Mouse (Mus musculus): Measurements from ENCODE around the gene Ccl3. TPM values are rescaled to one million over a fixed set of nuclear protein-coding genes. Genes with fewer than 3 reads are reported as not detected.

The Ccl3 gene
- total RNA-seq (2014; rRNA removed), result 0.62 and 1.6 TPM in 2 replicates
- 1.0 and 1.9 TPM in 2 replicates for polyA plus RNA-seq (2015; fragmentation: Nextera tagmentation; extraction: Ambion mirVana)

GRCm38 (mm10) chr11:83649305-83649841 is at the start of gene Ccl3:
Gene Ccl3 (minus strand): TSS chr11:83649355.
- 75% methylated on average over 8 of the region's 8 CpGs for WGBS
- no peak for TF ChIP-seq CTCF (IDR thresholded peaks at IDR 0.05; ENCODE audit: low read depth)
- H3K27ac ChIP-seq (ENCODE audit: low read depth, low read length), result no peak within 1 kb of the TSS
- no peaks in the 10 kb centered on the region for H3K4me1 ChIP-seq (ENCODE audit: insufficient read depth)
- H3K4me3 ChIP-seq (ENCODE audit: low read depth, low read length), result no peak within 1 kb of the TSS
- ATAC-seq, result no peak
- no peak within 1 kb of the TSS for H3K9ac ChIP-seq
- no peaks in the 10 kb centered on the region for H3K36me3 ChIP-seq (ENCODE audit: insufficient read depth)
- no peaks in the 10 kb centered on the region for H3K9me3 ChIP-seq (ENCODE audit: low read length)
- H3K4me2 ChIP-seq (ENCODE audit: low read depth), result no peak within 1 kb of the TSS
- no peaks in the 10 kb centered on the region for H3K27me3 ChIP-seq (ENCODE audit: insufficient read depth, low read length)
- DNase-seq, result no peak

GRCm38 (mm10) chr11:83692008-83692407 is 42.9 kb upstream of the Ccl3 start:
- no peak for TF ChIP-seq CTCF (IDR thresholded peaks at IDR 0.05; ENCODE audit: low read depth)
- Histone ChIP-seq H3K27ac (ENCODE audit: low read depth, low read length) (no peak overlapping the region), H3K27me3 (ENCODE audit: insufficient read depth, low read length) (no peaks in the 10 kb centered on the region), H3K36me3 (ENCODE audit: insufficient read depth) (no peaks in the 10 kb centered on the region), H3K4me1 (ENCODE audit: insufficient read depth) (no peaks in the 10 kb centered on the region), H3K4me3 (ENCODE audit: low read depth, low read length) (no peak overlapping the region), H3K4me2 (ENCODE audit: low read depth) (no peak overlapping the region), H3K9ac (no peak overlapping the region), H3K9me3 (ENCODE audit: low read length) (no peaks in the 10 kb centered on the region)
- 65% methylated on average over 1 of the region's 1 CpGs for WGBS
- DNase-seq (no peak), ATAC-seq (no peak)

GRCm38 (mm10) chr11:83689918-83690317 is 40.8 kb upstream of the Ccl3 start:
- ATAC-seq (no peak), DNase-seq (no peak)
- Histone ChIP-seq H3K27ac (ENCODE audit: low read depth, low read length) (no peak overlapping the region), H3K4me3 (ENCODE audit: low read depth, low read length) (no peak overlapping the region), H3K9ac (no peak overlapping the region), H3K4me1 (ENCODE audit: insufficient read depth) (no peaks in the 10 kb centered on the region), H3K36me3 (ENCODE audit: insufficient read depth) (no peaks in the 10 kb centered on the region), H3K27me3 (ENCODE audit: insufficient read depth, low read length) (no peaks in the 10 kb centered on the region), H3K9me3 (ENCODE audit: low read length) (no peaks in the 10 kb centered on the region), H3K4me2 (ENCODE audit: low read depth) (no peak overlapping the region)
- no peak for TF ChIP-seq CTCF (IDR thresholded peaks at IDR 0.05; ENCODE audit: low read depth)
- WGBS, result 80% methylated on average over 1 of the region's 1 CpGs

GRCm38 (mm10) chr11:83675665-83676064 is 26.5 kb upstream of the Ccl3 start:
- TF ChIP-seq CTCF (IDR thresholded peaks at IDR 0.05; ENCODE audit: low read depth), result no peak
- no peaks in the 10 kb centered on the region for H3K27me3 ChIP-seq (ENCODE audit: insufficient read depth, low read length)
- H3K27ac ChIP-seq (ENCODE audit: low read depth, low read length), result no peak overlapping the region
- no peak overlapping the region for H3K4me3 ChIP-seq (ENCODE audit: low read depth, low read length)
- no peak overlapping the region for H3K9ac ChIP-seq
- H3K4me1 ChIP-seq (ENCODE audit: insufficient read depth), result no peaks in the 10 kb centered on the region
- WGBS, result 93% methylated on average over 1 of the region's 1 CpGs
- H3K36me3 ChIP-seq (ENCODE audit: insufficient read depth), result no peaks in the 10 kb centered on the region
- no peaks in the 10 kb centered on the region for H3K9me3 ChIP-seq (ENCODE audit: low read length)
- DNase-seq (no peak), ATAC-seq (no peak)
- no peak overlapping the region for H3K4me2 ChIP-seq (ENCODE audit: low read depth)

GRCm38 (mm10) chr11:83671743-83672142 is 22.6 kb upstream of the Ccl3 start:
- no peak for TF ChIP-seq CTCF (IDR thresholded peaks at IDR 0.05; ENCODE audit: low read depth)
- no peak overlapping the region for H3K4me3 ChIP-seq (ENCODE audit: low read depth, low read length)
- H3K27me3 ChIP-seq (ENCODE audit: insufficient read depth, low read length), result no peaks in the 10 kb centered on the region
- no peak overlapping the region for H3K9ac ChIP-seq
- H3K4me2 ChIP-seq (ENCODE audit: low read depth), result no peak overlapping the region
- no peak overlapping the region for H3K27ac ChIP-seq (ENCODE audit: low read depth, low read length)
- DNase-seq (no peak), ATAC-seq (no peak)
- no peaks in the 10 kb centered on the region for H3K36me3 ChIP-seq (ENCODE audit: insufficient read depth)
- no peaks in the 10 kb centered on the region for H3K9me3 ChIP-seq (ENCODE audit: low read length)
- H3K4me1 ChIP-seq (ENCODE audit: insufficient read depth), result no peaks in the 10 kb centered on the region

DNA sequence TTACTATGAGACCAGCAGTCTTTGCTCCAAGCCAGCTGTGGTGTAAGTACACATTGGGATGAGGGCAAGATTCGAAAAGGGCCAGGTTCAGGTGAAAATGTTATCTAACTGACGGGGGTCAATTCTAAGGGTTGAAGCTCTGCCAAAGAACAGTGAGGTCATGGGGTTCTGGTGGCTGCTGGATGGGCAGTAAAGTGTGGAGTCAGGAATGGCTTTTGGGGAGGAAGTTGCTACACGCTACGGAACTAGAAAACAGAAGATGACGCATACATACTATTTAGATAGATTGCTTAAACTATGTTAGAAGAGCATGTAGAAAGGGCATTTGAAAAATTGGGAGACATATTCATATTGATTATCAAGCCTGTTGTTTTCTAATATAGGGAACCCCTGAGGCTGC is 14.4 kb upstream of the Ccl3 start:
- Histone ChIP-seq H3K27me3 (ENCODE audit: insufficient read depth, low read length) (no peaks in the 10 kb centered on the region), H3K4me1 (ENCODE audit: insufficient read depth) (no peaks in the 10 kb centered on the region), H3K36me3 (ENCODE audit: insufficient read depth) (no peaks in the 10 kb centered on the region), H3K4me3 (ENCODE audit: low read depth, low read length) (no peak overlapping the region), H3K4me2 (ENCODE audit: low read depth) (no peak overlapping the region), H3K9me3 (ENCODE audit: low read length) (no peaks in the 10 kb centered on the region), H3K9ac (no peak overlapping the region), H3K27ac (ENCODE audit: low read depth, low read length) (no peak overlapping the region)
- no peak for TF ChIP-seq CTCF (IDR thresholded peaks at IDR 0.05; ENCODE audit: low read depth)
- 89% methylated on average over 5 of the region's 5 CpGs for WGBS
- ATAC-seq, result no peak
- no peak for DNase-seq

- Histone ChIP-seq H3K4me3 (ENCODE audit: low read depth, low read length) (no peak within 1 kb of the TSS), H3K9me3 (ENCODE audit: low read length) (no peaks in the 10 kb centered on the region), H3K9ac (no peak within 1 kb of the TSS), H3K4me2 (ENCODE audit: low read depth) (no peak within 1 kb of the TSS), H3K4me1 (ENCODE audit: insufficient read depth) (no peaks in the 10 kb centered on the region), H3K27me3 (ENCODE audit: insufficient read depth, low read length) (no peaks in the 10 kb centered on the region), H3K27ac (ENCODE audit: low read depth, low read length) (no peak within 1 kb of the TSS), H3K36me3 (ENCODE audit: insufficient read depth) (no peaks in the 10 kb centered on the region)
- ATAC-seq, result no peak
- no peak for TF ChIP-seq CTCF (IDR thresholded peaks at IDR 0.05; ENCODE audit: low read depth)
- no peak for DNase-seq
- 76% methylated on average over 6 of the region's 6 CpGs for WGBS
Observed at GRCm38 (mm10) chr11:83662204-83662603, 13.0 kb upstream of the Ccl3 start, which contains the start of gene Ccl4. Gene Ccl4 (plus strand): TSS chr11:83662584.

All from forebrain, postnatal 0 days (tissue).